Mouse (Mus musculus) cortical plate, adult 2 months (tissue): Measurements from ENCODE around the gene Efcab12.

Source experiments
- CTCF ChIP-seq: fragments of 200-500 bp; IDR thresholded peaks from 2 replicates; pipeline ENCODE4 v1.5.1; 2011; ENCODE audit warnings: mild to moderate bottlenecking, control low read depth, low read length; ENCODE audit not compliant: insufficient read depth; ENCODE audit errors: extremely low read depth
- POLR2A ChIP-seq: fragments of 200-500 bp; IDR thresholded peaks from 2 replicates; pipeline ENCODE4 v1.6.1; 2011; ENCODE audit warnings: mild to moderate bottlenecking, low read length, control low read depth; ENCODE audit not compliant: insufficient read depth; ENCODE audit errors: extremely low read depth

DNA sequence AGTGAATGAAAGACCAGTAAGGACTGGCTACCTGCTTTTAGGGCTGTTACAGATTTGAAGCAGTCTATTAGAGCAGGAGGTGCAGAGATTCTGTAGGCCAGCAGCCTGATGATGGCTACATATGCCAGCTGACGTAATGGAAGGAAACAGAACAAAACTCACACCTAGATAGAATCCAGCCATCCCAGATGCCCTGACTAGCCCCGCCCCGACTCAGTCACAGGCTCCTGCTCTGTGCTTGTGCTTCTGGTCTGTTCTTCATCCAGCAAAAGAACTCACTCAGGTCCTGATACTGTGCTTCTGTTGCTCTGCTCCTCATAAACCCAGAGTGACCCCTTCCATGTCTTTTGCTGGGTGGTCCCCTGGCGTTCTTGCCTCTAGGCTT, 18.1 kb upstream of the Efcab12 start:
- TF ChIP-seq POLR2A: no peak
- TF ChIP-seq CTCF: no peak
